Mouse (Mus musculus) fibroblast of lung, adult 2 months (primary cell): ENCODE results near the gene Yrdc.

Experiments used
- DNase-seq: peaks from one replicate; pipeline ENCODE4 v3.0.0-alpha.2; 2011; ENCODE audit warnings: low read depth

Yrdc gene

GRCm38 (mm10) chr4:124850933-124851658 lies 617 bp downstream of the Yrdc start, which contains the start of gene 1110065P20Rik:
1110065P20Rik (minus strand) TSS chr4:124851196.
- no peak for DNase-seq

GRCm38 (mm10) chr4:124856294-124856693 lies 5.8 kb downstream of the Yrdc start:
- DNase-seq: no peak

- DNase-seq: no peak
Observed at GRCm38 (mm10) chr4:124858370-124858769, 7.9 kb downstream of the Yrdc start.

DNA sequence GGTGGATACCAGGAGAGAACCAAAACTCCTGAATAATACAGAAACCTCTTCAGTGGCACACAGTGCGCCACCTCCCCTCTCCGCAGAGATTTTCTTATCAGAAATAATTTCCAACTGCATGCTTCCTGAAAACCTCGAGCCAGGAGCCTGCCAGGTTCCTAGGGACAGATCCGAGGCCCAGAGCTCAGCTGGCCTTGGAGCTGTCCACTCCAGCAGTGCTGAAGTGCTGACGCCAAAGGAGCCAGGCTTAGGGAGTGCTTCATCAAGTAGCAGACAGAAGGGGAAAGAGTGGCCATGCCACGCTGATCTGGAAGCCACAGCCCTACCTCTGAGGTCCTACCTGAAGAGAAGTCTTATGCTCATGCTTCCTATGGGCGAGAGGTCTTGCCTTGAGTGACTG lies 10.0 kb downstream of the Yrdc start:
- DNase-seq: no peak

GRCm38 (mm10) chr4:124861283-124862188 lies 11.1 kb downstream of the Yrdc start, which contains the start of gene Maneal:
Maneal (minus strand) TSS chr4:124862171.
- no peak for DNase-seq

DNA sequence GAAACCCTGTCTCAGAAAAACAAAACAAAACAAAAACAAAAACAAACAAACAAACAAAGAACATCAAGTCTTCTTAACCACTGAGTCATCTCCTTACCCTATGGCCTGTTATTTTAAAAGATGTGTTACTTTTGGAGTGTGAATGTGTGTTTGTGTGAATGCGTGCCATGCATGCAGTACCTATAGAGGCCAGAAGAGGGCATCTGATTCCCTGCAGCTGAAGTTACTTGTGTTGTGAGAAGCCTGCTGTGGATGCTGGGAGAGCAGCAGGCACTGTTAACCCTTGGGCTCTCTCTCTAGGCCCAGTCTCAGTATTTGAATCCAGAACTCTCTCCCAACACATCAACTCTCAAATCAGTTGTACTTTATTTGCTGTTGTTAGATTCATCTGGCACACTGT lies 22.2 kb downstream of the Yrdc start:
- DNase-seq: no peak

- DNase-seq: no peak
Observed at GRCm38 (mm10) chr4:124880599-124880998, 30.1 kb downstream of the Yrdc start, which contains the start of gene Epha10. Epha10 (plus strand) TSS chr4:124880899.

DNA sequence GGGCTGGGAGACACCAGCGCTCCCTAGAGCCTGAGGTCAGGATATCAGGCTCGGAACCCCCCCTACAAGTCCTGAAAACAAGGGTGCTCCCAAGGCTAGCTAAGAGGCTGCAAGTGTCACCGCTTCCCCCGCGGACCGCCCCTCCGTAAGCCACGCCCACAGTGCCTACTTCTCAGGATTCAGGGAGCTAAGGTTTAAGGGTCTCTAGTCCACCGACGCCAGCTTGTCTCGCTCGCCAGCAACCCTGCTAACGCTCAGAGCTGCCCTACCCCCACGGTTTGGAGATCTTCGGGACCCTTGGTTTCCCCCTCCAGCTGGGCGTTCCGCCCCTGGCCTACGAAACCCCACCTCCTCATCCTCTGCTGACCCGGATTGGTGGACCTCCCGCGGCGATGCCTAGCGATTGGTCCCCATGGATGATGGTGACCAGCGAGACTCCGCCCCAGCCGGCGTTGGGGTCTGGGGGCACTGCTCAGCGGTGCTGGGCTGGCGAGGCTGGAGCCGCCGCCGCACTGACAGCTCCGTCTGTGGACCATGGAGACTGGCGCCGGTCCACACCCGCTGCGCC lies 30.9 kb downstream of the Yrdc start:
- no peak for DNase-seq

DNA sequence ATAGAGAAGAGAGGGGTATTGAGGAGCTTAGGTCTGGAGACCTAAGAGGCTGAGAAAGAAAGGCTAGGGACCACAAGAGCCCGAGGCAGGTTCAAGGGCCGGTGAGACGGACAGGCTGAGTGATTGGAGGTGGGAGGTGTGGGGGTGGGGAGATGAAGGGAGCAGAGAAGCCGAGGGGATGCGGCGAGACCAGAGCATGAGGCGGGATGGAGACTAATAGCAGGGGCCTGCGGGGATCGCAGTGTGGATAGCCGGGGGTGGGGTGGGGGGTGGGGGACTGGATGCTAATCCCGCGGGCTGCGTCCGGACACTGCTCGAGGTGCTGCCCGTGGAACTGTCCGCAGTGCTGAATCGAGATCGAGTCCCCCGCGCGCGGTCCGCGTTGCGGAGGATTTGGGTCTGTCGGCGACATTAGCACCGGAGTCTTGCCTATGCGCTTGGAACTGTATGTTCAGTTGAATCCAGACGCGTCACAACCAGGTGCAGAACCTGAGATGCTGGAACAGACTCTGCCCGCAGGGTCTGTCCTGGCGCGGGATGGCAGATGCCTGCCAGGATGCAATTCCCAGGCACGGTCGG lies 31.8 kb downstream of the Yrdc start:
- DNase-seq: no peak

DNA sequence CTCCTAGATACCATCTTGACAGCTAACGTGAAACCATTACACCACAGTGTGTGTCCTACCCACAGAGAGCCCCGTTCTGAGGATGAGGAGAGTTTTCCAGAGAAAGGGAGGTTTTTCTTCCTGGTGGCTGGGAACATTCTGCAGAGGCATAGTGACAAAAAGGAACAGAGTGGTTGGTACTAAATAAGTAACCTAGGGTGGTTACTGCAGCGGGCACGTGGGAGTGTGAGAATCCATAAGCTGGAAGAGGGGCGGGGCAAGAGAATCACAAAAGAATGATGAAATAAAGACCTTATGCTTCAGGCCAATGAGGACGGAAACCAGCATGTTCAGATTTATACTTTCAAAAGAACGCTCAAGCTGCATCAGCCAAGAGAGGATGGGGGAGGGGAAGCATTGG lies 38.2 kb downstream of the Yrdc start:
- DNase-seq: no peak

DNA sequence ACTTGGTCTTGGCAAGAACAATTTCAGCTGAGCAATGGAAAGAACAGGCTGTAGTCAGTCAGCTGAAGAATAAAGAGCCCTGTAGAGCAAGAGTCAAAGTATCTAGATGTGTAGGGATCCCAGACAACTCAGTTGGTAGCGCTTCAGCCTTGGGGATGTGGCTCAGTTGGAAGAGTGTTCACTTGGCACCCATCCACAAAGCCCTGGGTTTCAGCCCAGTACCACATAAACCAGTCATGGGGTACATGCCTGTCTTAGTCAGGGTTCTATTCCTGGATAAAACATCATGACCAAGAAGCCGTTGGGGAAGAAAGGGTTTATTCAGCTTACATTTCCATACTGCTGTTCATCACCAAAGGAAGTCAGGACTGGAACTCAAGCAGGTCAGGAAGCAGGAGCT lies 39.5 kb downstream of the Yrdc start:
- DNase-seq: no peak

GRCm38 (mm10) chr4:124890831-124891230 lies 40.4 kb downstream of the Yrdc start:
- DNase-seq: no peak

DNA sequence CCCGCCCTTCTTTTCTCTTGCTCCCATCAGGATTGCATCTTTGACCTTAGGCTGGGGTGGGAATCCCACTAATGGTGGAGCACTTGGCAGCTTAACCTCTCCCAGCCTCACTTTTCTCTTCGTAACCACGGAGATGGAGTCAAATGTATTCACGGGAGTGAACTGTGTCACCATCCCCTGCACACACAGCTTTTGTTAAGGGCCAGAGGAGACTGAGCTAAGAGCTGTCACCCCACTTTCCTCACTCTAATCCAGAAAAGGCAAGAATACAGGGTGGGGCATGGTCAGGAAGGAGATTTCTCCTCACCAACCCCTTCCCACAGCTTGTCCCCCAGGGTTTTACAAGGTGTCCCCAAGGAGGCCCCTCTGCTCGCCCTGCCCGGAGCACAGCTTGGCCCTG lies 43.3 kb downstream of the Yrdc start:
- DNase-seq: no peak

DNA sequence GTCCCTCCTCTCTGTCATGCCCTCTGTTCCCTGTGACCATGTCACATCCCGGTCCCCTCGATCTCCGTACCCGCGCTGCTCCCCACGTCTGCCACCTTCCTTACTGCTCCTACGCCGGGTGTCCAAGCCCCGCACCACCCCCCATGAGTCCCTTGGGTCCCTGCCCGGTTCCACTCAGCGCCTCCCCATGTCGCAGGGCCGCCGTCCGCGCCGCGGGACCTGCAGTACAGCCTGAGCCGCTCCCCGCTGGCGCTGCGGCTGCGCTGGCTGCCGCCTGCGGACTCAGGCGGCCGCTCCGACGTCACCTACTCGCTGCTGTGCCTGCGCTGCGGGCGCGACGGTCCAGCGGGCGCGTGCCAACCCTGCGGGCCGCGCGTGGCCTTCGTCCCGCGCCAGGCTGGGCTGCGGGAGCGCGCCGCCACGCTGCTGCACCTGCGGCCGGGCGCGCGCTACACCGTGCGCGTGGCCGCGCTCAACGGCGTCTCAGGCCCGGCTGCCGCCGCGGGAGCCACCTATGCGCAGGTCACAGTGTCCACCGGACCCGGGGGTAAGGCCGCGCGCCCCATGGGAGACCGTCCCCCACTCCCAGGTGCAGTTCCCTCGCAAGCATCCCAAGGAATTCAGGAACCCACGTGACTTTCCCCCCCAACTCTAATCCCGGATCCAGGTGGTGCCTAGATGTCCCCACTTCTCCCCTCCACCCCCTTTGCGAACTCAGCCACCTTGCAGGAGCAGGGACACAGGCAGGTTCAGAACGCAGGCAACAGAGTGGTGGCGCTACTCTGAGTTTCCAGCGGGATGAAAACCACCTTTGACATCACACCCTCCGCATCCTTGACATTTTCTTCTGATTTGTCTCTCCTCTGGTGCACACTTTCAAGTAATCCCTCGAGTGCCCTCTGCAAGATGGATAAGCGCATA lies 44.3 kb downstream of the Yrdc start:
- DNase-seq: no peak

DNA sequence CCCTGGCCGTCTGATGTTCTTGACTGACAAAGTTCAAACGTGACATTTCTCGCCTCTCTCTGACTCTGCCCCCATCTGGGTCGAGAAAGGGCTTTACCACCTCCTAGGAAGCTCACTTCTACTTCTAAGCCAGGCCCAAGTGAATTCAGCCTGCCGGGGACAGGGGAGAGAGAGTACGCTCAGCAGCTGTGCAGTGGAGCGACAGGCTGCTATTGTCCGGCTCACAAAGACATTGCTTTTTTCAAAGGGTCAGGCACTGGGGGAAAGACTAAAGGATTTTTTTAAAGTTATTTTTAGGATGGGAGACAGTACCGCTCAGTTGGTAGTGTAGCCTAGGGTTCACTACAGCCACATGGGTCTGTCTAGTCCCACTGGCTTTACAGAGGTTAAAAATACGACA lies 47.9 kb downstream of the Yrdc start:
- no peak for DNase-seq

GRCm38 (mm10) chr4:124899906-124900305 lies 49.4 kb downstream of the Yrdc start:
- no peak for DNase-seq
